Mouse (Mus musculus): ENCODE results near the gene Skint4.

The Skint4 gene

DNA sequence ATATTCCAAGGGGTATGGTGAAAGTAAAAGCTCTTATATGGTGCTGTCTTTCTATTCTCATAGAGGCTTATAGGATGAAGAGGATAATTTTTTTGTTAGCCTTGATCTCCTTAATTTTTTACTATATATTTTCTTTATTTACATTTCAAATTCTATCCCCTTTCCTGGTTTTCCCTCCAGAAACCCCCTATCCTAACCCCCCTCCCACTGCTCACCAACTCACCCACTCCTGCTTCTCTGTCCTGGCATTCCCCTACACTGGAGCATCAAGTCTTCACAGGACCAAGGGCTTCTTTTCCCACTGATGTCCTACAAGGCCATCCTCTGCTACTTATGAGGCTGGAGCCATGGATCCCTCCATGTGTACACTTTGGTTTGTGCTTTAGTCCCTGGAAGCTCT lies at the start of gene Skint4:
Skint4 (plus strand) TSS at position 301 of the 400 bp plus-strand sequence.
- DNase-seq, result no peak

All from cerebellum, adult 9-11 months (tissue).